In the genomic region with DNA sequence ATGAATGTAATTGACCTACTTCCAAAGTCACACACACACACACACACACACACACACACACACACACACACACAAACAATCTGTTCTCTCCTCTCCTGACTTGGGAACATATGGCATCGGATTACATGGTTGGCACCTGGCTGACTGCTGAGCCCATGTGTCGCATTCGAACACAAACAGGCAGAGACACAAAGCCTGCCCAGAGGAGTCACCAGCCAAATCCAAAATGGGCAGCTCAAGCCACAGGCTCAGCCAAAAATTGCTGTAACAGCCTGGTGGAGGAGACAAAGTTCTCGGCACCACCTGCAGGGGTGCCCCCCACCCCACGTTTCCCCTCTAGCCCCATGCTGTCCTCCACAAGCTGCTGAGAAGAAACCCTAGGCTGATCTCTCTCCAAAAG, we compare ENCODE assay signal across 14 mouse cellular contexts.
DNase-seq lines count a peak whose midpoint lies in the region; ATAC-seq and TF ChIP-seq lines count a peak whose summit lies in the region.
"Had no signal": no experiment of that assay in that cellular context is flagged by ENCODE, and none has a peak within 500 bp of the region (broad histone marks: within the 10 kb centered on the region; RNA-seq: fewer than 3 reads in every experiment).

No protein-coding gene starts in this region.

- intact Hi-C loops in gastrocnemius, postnatal 14 days (cut with DNase I; ENCODE audit: low total_unique reads), result no loop called here
- intact Hi-C loops in gastrocnemius, adult 2 months (cut with DNase I), result no loop called here

- no peaks in the 10 kb centered on the region for H3K36me3 ChIP-seq in forebrain, embryonic 16.5 days (ENCODE audit: control insufficient read depth, insufficient read depth)
- no peaks in the 10 kb centered on the region for H3K36me3 ChIP-seq in kidney, embryonic 14.5 days (ENCODE audit: control insufficient read depth, insufficient read depth, low read length)
- H3K36me3 ChIP-seq: embryonic facial prominence, embryonic 13.5 days; midbrain, embryonic 15.5 days had no signal

- H3K27ac ChIP-seq in gastrocnemius, adult 2 months, result no peak overlapping the region
- H3K27ac ChIP-seq in forebrain, embryonic 16.5 days (ENCODE audit: low read length), result no peak overlapping the region
- no peak overlapping the region for H3K27ac ChIP-seq in kidney, embryonic 14.5 days (ENCODE audit: low read depth, low read length)
- H3K27ac ChIP-seq: embryonic facial prominence, embryonic 13.5 days; left cerebral cortex, adult 2 months; midbrain, embryonic 15.5 days had no signal

- DNase-seq in gastrocnemius, postnatal 14 days, result peak; percentile 6
- DNase-seq in gastrocnemius, adult 2 months, result no peak
- DNase-seq in right cerebral cortex, postnatal 10 days (ENCODE audit: low spot score in 2 of 2), result peak; percentile 43
- no peak for DNase-seq in right cerebral cortex, postnatal 25 days
- no peak for DNase-seq in thymus, postnatal 4 days
- no peak for DNase-seq in frontal cortex, postnatal 36 days (ENCODE audit: low spot score in 2 of 2)

- ATAC-seq in forebrain, embryonic 16.5 days, result peak; percentile 91
- no peak for ATAC-seq in kidney, embryonic 14.5 days (ENCODE audit: low FRiP score, low TSS enrichment)
- ATAC-seq: intestine, postnatal 0 days; lung, postnatal 0 days; midbrain, embryonic 15.5 days; Patski had no signal

- no peaks in the 10 kb centered on the region for H3K27me3 ChIP-seq in forebrain, embryonic 16.5 days (replicated peaks; ENCODE audit: control insufficient read depth, insufficient read depth, low read length)
- no peaks in the 10 kb centered on the region for H3K27me3 ChIP-seq in kidney, embryonic 14.5 days (ENCODE audit: control insufficient read depth, insufficient read depth, low read length)
- H3K27me3 ChIP-seq: embryonic facial prominence, embryonic 13.5 days; midbrain, embryonic 15.5 days had no signal

- H3K4me1 ChIP-seq in forebrain, embryonic 16.5 days (replicated peaks; ENCODE audit: control insufficient read depth, insufficient read depth, low read length), result peaks cover 3% of the 10 kb centered on the region; the same call in 1 of the 2 replicates
- H3K4me1 ChIP-seq in kidney, embryonic 14.5 days (ENCODE audit: control insufficient read depth, insufficient read depth, low read length), result no peaks in the 10 kb centered on the region
- H3K4me1 ChIP-seq: embryonic facial prominence, embryonic 13.5 days; midbrain, embryonic 15.5 days had no signal

- 42% methylated on average over 5 of the region's 5 CpGs for WGBS in forebrain, embryonic 16.5 days
- 58% methylated on average over 5 of the region's 5 CpGs for WGBS in kidney, embryonic 14.5 days

- no peak overlapping the region for H3K4me2 ChIP-seq in forebrain, embryonic 16.5 days (ENCODE audit: low read length)
- H3K4me2 ChIP-seq in kidney, embryonic 14.5 days (replicated peaks; ENCODE audit: low read depth, low read length), result no peak overlapping the region
- H3K4me2 ChIP-seq: embryonic facial prominence, embryonic 13.5 days; midbrain, embryonic 15.5 days had no signal

- no peak for TF ChIP-seq CTCF in gastrocnemius, adult 2 months (IDR thresholded peaks at IDR 0.05)

- no peak overlapping the region for H3K4me3 ChIP-seq in gastrocnemius, adult 2 months
- no peak overlapping the region for H3K4me3 ChIP-seq in forebrain, embryonic 16.5 days (replicated peaks; ENCODE audit: low read length)
- no peak overlapping the region for H3K4me3 ChIP-seq in kidney, embryonic 14.5 days (ENCODE audit: low read length)
- H3K4me3 ChIP-seq: embryonic facial prominence, embryonic 13.5 days; left cerebral cortex, adult 2 months; midbrain, embryonic 15.5 days had no signal

- no peak overlapping the region for H3K9ac ChIP-seq in forebrain, embryonic 16.5 days (replicated peaks; ENCODE audit: low read depth, low read length)
- H3K9ac ChIP-seq in kidney, embryonic 14.5 days (ENCODE audit: low read depth, low read length), result no peak overlapping the region
- H3K9ac ChIP-seq: embryonic facial prominence, embryonic 13.5 days; midbrain, embryonic 15.5 days had no signal

- no peaks in the 10 kb centered on the region for H3K9me3 ChIP-seq in forebrain, embryonic 16.5 days (ENCODE audit: control insufficient read depth, low read length)
- H3K9me3 ChIP-seq in kidney, embryonic 14.5 days (ENCODE audit: control insufficient read depth, low read length), result no peaks in the 10 kb centered on the region
- H3K9me3 ChIP-seq: embryonic facial prominence, embryonic 13.5 days; midbrain, embryonic 15.5 days had no signal

Comparison
In these comparisons a context has a peak if more than half of its experiments do, and no peak if none do; other contexts are left out.
1. DNase-seq: peak in gastrocnemius, postnatal 14 days (single experiment) and right cerebral cortex, postnatal 10 days (2 of 2); none in gastrocnemius, adult 2 months (single experiment), right cerebral cortex, postnatal 25 days (single experiment), thymus, postnatal 4 days (single experiment) and frontal cortex, postnatal 36 days (0 of 2).